Mouse (Mus musculus) hindlimb bud, embryonic 11.5 days (tissue): ENCODE measurements at regions not wholly inside any gene's neighbourhood (a gene's known extent, or its start where the extent isn't known, plus 50 kb on each side); places are given as distances from the start of the nearest gene placed in this dataset.
A peak's percentile ranks its signal among the peaks of the same experiment; 100 is the strongest.

ENCODE experiments used
- DNase-seq: peaks from one replicate; pipeline ENCODE4 v3.0.0-alpha.2; 2012; ENCODE audit warnings: low read depth, low spot score; ENCODE audit errors: extremely low spot score

DNA sequence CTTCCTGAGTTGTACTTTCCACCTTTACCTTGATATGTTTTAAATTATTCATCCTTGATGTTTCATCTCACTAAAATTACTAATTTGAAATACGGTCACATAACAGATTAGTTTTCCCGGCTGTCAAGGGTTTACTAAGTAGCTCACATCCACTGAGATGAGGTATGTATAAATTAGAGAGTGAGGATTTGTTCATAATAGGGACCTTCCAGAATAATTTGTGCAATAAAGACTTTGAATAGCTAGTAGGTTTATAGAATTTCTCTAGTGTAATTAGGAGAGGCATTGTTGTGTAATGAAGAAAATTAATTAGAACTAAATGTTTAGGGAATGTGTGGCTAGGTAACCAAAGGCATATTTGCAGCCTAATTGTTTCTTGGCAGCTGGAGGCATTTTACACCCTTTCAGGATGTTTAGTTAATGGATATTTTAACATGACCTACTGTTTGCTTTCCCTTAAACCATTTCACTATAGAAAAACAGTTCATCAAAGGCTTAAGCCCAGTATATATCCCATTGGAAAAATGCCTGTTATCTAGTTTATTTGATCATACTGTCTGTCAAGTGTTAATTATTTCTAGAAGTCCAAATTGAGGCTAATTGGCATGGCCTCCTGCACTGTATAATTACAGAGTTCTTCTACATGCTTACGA lies 70.8 kb downstream of the Mat2b start:
- DNase-seq = no peak

DNA sequence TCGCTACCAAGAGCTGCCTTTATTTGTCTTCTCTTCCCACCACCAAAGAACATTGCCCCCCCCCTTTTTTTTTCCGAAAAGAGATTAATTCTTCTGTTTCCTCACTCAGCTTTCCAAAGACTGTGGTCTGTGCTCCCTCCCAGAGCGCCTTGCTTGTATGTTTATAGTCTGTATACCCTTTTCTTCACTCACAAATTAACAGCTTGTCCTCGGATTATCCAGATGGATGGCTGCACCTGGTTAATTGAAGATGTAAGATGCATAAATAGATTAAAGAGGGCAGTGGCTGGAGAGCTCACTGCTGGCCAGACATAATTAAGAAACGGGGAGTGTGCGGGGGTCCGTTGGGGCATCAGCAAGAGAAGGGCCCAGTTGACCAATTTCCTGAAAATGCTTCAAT lies 75.0 kb downstream of the Mat2b start:
- no peak for DNase-seq

DNA sequence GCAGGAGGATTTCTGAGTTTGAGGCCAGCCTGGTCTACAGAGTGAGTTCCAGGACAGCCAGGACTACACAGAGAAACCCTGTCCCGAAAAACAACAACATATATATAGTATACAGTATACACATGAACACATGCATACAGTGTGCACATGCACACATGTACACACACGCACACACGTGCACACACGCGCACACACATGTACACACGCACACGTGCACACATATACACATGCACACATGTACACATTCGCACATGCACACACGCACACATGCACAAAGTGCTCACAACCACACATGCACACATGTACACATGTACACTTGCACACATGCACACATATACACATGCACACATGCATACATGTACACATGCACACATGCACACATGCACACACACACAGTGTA lies 92.0 kb downstream of the Mat2b start:
- DNase-seq = no peak

DNA sequence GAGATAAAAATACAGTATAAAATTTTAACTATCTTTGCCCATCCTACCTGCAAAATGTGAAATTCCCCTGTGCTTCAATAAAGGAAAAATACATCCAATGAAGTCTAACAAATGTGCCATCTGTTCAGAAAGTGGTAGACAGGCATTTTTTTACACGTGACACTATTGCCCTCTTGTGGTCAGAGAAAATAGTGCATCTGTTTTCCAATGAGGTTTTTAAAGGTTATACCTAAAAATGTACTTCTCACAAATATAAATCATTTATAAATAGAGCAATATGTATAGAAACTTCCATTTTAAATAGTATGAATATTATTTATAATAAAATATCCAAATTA lies 93.5 kb downstream of the Mat2b start:
- DNase-seq = peak; percentile 67

DNA sequence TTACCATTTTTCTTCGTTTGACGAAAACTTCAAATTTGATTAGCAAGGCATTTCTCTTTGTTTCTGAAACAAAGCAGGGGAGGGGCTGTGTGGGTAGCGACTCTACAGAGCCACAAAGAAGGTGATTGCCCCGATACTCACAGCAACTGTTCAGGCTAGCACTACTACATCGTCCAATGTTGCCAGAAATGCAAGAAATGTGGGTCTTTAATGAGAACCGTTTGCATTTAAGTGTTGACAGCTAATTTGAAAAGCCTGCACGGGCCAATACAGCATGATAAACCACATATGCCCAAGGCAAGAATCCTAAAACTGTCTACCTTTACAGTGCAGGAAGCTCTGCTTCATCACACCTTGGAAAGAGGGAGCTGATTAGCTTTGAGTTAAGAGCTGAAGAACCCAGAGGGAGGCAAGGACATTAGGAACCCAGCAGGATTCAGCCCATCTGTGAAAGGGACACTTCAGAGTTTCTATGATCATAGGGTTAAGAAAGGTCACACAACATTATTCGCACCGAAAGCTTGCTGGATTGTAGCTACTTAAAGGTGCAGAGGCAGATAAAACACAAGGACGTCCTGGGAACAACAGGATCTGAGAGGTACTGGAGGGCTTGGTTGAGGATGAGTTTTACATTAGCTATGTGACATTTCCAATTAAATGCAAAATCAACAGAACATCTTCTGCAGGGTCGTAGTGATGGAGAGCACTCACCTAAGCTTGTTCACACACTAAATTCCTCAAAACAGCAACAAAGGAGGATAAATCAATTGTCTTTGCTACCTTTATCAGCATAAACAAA lies 94.0 kb downstream of the Mat2b start:
- peak; percentile 18 for DNase-seq

DNA sequence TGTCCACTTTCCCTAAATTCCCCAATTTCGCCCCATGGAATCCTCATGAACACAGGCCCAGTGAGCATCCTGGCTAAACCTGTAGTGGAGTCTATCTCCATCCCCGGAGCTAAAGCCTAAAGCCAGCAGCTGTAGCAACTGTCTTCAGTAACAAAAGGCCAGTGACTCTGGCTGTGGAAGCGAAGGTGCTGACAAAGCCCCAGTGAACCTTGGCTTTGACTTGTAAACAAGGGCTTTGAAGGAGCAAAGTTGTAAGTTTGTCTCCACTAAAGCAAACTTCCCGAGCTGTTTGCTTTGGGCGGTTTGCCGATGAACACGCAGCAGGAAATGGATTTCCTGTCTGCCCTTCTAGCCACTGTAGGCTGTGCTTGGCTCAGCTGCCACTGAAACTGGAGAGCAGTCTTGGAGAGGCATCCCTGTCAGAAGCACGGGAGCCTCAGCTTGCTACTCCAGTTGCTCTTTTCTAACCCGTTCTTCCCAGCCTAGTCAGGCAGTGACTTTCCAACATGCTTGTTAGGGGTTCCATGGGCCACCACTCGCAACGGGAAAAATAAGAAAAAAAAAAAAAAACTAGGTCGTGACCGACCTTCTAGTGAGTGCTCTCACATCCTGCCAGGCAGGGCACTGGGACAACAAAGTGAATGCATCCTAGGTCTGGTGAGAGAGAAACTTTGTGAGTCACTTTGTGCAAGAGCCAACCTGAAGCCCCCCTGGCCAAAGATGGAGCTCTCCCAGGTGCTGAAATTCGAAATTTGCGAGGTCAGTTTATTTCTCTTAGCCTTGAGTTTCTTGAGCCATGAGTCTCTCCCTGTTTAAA lies 94.8 kb downstream of the Mat2b start:
- DNase-seq = peak; percentile 86

DNA sequence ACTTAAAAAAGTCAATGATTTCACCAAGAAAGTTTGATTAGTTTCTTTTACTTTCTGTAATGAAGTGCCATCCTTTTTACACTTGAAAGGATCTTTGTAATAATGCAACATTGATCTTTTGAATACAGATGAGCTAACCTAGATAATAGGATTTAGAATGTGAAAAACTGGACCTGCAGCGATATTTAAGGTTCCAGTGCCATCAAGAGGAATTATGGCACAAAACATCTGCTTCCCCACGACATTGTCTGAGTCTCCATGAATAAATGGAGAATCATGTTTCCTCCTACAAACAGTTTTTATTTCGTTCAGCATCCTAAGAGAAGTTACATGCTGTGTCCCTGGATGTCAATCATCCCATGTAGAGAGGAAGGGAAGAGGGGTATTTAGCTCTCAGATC lies 98.7 kb downstream of the Mat2b start:
- DNase-seq = no peak

DNA sequence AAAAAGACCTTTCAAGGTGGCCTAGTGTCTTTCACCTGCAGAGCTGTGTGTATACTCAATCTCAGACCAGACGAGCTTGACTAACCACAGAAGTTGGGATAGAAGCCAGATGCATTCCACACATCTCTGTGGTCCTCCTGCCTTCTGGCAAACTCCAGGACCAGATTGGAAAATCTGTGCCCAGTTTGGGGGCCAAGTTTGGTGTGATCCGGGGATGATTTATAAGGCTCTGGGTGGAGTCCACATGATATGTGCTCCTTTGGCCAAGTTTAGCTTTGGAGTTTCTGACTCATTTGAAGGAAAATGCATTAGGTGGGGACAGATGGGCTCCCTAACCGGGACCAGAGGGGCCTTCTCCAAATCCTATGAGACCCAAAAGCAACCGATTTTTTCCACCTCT lies 102.9 kb downstream of the Mat2b start:
- DNase-seq = no peak

DNA sequence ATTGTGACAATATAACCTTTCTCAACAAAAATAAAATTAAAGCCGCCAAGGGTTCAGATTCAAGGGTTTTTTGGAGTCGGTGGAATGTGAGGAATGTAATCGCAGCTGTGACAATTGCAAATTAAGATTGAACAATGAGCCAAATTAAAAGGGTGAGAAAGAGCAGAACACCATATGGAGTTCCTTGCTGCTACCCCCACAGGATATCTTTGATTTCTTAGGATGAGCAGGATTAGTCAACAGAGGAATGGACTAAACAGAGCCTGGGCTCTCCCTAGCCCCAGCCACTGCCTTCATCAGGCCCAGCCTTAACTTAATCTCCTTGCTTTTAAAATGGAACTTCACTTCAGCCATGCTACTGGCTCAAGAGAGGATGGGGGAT lies 121.3 kb downstream of the Mat2b start:
- no peak for DNase-seq

DNA sequence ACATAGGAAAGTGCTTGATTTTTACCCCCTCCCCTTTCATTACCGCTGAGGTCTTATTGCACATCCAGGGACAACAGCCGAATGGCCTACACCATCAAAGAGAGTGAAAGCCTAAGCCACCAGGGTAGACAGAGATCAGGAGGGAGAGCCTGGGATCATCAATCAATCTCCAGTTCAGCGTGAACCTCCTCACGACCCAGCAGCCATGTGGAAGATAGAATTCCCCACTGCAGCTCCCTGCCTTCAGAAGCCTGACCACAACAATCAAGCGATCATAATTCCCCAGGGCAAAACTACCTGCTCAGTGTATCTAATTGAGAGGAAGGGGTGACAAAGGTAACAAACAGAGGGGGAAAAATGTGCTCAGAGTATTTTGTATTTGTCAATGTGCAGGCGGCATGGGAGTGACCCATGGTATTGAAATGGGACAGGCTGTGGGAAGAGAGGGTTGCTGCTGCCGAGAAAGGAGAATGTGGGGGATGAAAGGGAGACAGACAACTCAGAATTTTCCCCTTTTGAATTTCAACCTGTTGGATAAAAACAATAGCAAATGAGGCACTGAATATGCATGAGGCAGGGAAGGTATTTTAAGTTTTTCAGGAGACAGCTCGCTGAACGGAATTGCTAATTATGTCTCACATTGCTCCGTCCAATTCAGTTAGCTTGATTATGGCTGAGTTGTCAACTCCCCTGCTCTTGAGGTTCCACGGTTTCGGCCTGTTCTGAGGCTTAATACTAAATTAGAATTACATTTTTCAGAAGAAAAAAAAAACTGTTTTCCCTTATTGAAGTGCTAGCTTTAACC lies 121.8 kb downstream of the Mat2b start:
- DNase-seq = no peak

DNA sequence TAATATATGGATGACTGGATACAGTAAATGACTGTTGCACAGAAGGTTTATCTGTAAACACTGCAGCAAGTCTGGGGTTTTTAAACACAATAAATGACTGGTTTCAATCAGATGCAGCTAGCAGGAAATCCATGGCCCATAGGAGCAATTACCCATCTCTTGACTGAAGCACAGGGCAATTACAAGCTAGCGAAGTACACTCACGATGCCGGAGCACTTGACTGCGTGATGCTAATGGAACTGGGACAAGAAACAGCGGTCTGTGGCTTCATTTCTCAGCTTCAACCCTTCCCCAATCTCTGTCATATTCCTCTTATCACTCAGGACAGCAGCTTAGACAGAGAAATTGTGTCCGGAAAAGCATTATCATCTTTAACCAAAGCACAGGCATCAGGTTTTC lies 132.1 kb downstream of the Mat2b start:
- no peak for DNase-seq

DNA sequence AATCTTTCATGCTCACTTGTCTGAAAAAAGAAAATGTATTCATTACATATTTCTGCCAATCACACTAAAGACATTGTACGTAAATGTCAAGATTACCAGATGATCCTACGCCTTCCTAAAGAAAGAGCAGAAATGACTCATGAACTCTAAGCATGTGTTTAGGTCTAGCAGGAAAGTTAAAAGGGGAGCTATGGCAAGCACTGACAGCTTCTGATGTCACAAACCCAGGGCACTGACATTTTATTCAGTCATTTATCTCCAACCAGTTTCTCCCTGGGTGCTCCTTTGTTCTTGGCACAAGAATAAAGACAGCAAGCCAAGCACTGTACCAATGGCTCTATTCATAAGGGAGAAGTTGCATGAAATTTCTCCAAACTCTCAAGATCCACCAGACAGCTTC lies 133.0 kb downstream of the Mat2b start:
- no peak for DNase-seq

DNA sequence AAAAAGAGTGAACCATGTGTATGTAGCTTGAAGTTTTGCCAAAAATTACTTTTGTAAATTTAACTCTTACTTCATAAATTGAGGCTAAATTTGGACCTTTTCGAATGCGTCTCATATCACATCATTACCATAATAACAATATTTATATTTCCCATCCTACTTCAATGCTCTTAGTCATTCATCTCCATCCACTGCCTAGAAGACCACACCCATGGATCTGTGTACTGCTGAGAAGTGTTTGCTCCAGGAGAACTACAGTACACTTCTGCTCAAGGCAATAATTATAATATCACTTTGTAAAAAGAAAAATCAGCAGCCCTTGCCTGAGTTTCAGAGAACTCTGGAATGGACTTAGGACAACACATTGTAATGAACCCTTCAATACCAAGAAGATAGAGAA lies 133.6 kb downstream of the Mat2b start:
- no peak for DNase-seq

DNA sequence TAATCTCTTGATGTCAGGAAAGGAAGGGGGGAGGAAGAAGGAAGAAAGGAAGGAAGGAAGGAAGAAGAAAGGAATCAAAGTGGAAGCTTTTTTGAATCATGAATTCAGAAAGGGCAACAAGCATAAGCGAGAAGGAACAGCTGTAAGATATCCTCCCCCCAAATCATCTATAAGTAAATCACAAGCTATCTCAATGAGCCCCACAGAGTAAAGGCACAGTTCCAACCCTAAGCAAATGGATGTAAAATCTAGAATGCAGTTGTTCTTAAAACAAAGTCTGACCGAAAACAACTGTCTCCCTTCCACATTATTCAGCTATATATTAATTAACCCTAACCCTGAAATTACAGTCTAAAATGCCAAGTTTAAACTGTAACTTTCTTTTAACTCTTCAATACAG lies 136.5 kb downstream of the Mat2b start:
- DNase-seq = no peak

DNA sequence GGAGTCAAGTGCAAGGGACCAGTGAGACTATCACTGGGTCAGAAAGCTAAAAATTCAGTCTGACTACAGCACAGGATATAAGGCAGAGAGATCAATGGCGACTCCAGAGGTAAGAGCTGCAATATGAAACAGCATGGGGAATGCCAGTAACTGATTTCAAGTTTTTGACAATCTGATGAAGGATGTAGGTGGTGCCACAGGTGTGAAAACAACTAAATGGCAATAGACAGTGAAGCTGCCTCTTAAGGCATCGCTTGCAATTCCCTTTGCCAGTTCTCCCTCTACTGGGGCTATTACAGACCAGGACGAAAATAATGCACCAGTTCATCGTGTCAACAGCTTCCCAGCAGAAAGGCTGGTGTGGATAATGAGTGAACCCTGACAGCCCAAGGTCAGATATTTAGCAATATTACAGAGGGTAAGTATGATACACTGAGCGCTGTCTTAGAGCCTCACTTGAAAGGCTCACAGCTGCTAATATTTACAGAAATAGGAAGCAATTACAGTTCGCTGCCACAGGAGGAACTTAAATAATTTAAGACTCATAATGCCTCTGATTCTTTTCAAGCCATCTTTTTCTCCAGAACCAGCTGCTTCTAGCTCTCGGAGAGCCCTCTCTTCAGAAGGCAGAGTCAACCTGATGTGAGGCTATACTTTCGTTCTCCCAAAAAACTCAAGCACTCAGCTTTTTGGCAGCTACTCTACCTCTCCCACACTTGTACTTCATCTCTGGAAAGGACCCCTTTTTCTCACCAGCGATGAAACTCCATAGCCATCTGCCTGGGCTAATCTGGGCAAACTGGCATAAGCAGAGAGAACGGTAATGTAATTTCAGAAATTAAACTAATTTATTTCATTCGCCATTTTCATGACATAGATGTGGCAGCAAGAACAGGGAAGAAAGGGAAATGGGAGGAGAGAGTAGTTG lies 139.9 kb downstream of the Mat2b start:
- DNase-seq = no peak

DNA sequence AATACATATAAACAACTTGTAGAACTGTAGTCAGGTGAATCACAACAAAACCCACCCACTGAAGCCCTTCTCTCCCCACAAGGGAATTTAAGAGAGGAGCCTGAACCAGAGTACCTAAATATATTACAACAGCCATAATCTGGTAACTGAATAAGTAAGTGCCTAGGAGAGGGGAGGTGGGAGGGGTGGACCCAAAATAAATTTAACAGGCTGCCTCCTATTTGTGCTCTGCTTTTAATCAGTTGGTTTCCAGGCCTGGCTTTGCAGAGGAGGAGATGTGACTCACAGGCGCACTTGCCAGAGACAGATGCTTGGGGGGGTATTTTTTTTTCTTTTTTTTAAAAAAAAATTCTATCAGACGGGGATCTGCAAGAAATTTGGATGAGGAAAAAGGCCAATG lies 142.9 kb downstream of the Mat2b start:
- no peak for DNase-seq

DNA sequence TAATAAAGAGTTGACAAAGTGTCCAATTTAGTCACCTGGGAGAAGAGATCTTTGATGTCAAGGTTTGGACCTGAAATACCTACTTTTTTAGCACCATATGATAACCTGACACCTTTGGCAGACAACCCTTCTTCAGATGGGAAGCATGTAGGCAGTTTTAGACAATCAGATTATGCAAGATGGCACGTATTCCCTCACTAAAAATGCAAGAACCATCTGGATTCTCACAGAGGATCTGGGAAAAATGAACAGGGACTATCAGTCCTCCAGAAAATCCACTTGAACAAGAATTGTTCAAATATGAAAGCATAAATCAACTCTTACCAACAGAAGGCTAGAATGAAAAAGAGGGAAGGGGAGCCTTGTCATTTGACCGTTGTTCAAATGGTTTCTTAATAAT lies 148.4 kb downstream of the Mat2b start:
- no peak for DNase-seq

DNA sequence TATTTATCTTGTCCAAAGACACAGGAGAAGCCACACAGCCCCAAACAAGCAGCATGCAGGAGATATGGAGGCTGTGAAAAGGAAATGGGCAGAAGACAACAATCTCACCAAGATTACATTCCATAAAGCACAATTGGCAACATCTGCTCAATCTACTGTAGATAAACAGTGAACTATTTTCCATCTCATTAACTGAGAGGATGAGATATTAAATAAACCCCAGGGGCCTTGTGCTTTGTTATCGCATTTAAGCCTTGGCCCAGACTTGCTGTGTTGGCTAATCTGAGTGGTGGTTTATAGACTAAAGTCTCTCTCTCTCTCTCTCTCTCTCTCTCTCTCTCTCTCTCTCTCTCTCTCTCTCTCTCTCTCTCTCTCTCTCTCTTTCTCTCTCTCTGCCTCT lies 149.5 kb downstream of the Mat2b start:
- no peak for DNase-seq

DNA sequence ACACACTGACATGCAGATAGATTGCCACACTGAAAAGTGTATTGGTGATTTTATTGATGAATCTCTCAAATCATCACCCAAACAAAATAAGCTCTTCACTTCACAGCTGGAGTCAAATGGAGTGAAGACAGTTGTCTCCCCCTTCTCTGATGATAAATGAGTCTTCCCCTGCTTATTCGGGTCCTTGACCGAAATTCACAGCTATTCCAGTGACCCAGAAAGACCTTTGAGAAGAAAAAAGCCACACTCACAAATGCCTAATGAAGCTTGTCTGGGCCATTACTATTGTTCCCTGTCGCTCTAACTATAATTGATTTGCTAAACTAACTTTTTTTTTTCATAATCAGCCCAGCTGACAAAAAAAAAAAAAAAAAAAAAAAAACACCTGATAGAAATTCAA lies 154.8 kb downstream of the Mat2b start:
- no peak for DNase-seq

DNA sequence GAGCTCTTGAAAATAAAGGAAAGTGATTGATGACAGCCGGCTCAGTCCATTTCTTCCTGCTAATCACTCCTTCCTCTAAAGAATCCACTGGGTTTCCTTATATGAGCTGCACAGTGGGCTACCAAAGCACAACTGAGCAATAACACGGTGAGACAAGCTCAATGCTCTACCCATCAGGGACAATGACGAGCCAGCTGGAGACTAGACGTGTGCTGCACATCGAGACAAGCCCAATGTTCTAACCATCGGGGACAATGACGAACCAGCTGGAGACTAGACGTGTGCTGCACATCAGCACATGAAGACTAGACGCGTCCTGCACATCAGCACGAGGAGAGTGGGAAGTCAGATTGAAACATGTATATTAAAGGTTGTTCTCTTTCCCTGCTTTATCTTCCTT lies 155.2 kb downstream of the Mat2b start:
- DNase-seq = no peak
